Mouse (Mus musculus): ENCODE results near the gene Cnnm3.

GRCm38 (mm10) chr1:36560903-36561302 lies 49.2 kb downstream of the Cnnm3 start:
- TF ChIP-seq CTCF (IDR thresholded peaks at IDR 0.05; ENCODE audit: insufficient read depth, low read length) (no peak), POLR2A (IDR thresholded peaks at IDR 0.05; ENCODE audit: borderline replicate concordance, extremely low read depth, low read depth, low read length) (no peak)
